Mouse (Mus musculus) forebrain, postnatal 0 days (tissue): ENCODE measurements around the gene Tecta. TPM values are rescaled to one million over a fixed set of nuclear protein-coding genes. Genes with fewer than 3 reads are reported as not detected.
A peak's percentile ranks its signal among the peaks of the same experiment; 100 is the strongest.

Source experiments
- ATAC-seq: fragments of 200-750 bp; cut with Nextera tagmentation; 2 replicates; pipeline ENCODE4 v1.8.0; 2017; ENCODE audit warnings: mild to moderate bottlenecking, moderate library complexity
- DNase-seq: peaks from one replicate; pipeline ENCODE4 v3.0.0-alpha.2; 2015
- H3K27ac ChIP-seq: fragments of 300-500 bp; sonication (generic); 2 replicates; pipeline ENCODE4 v1.5.1; 2014; ENCODE audit warnings: low read depth, mild to moderate bottlenecking, antibody characterized with exemption, low read length, moderate library complexity, mixed read lengths
- H3K27me3 ChIP-seq: fragments of 300-500 bp; sonication (generic); 2 replicates; pipeline ENCODE4 v1.6.1; 2014; ENCODE audit warnings: mild to moderate bottlenecking, low read length, mixed read lengths; ENCODE audit not compliant: insufficient read depth
- H3K36me3 ChIP-seq: fragments of 300-500 bp; sonication (generic); 2 replicates; pipeline ENCODE4 v1.6.1; 2014; ENCODE audit warnings: mild to moderate bottlenecking, moderate library complexity; ENCODE audit not compliant: insufficient read depth
- H3K4me1 ChIP-seq: fragments of 300-500 bp; sonication (generic); 2 replicates; pipeline ENCODE4 v1.6.1; 2014; ENCODE audit warnings: antibody characterized with exemption; ENCODE audit not compliant: insufficient read depth
- H3K4me2 ChIP-seq: fragments of 300-500 bp; sonication (generic); 2 replicates; pipeline ENCODE4 v1.6.1; 2014; ENCODE audit warnings: low read depth, mild to moderate bottlenecking, moderate library complexity
- H3K4me3 ChIP-seq: fragments of 300-500 bp; sonication (generic); 2 replicates; pipeline ENCODE4 v1.5.1; 2014; ENCODE audit warnings: low read depth, low read length, mixed read lengths
- H3K9ac ChIP-seq: fragments of 300-500 bp; sonication (generic); 2 replicates; pipeline ENCODE4 v1.6.1; 2014; ENCODE audit warnings: mild to moderate bottlenecking
- H3K9me3 ChIP-seq: fragments of 300-500 bp; sonication (generic); 2 replicates; pipeline ENCODE4 v1.6.1; 2016; ENCODE audit warnings: low read length
- CTCF ChIP-seq: sonication (generic); IDR thresholded peaks from 2 replicates; pipeline ENCODE4 v1.5.1; 2016; ENCODE audit warnings: antibody characterized with exemption, control low read depth, low read depth
- WGBS: fragments of 180-500 bp; shearing (Covaris S2); extraction: QIAGEN DNeasy Blood & Tissue Kit; methylation state at CpG from one replicate; pipeline ENCODE4 v1.1.7; 2014; 5-methylcytosine and 5-hydroxymethylcytosine counted together
- polyA plus RNA-seq: library from polyadenylated mRNA; unstranded; fragments of >200 nt; fragmentation: Nextera tagmentation; extraction: Ambion mirVana; gene quantifications from 2 replicates; pipeline ENCODE4 v1.2.1, GENCODE M21; 2015
- total RNA-seq: library from RNA; depleted of rRNA; stranded (reverse); fragments of >200 nt; gene quantifications from 2 replicates; pipeline ENCODE4 v1.2.3, GENCODE M21; 2014

The Tecta gene
- total and polyA plus RNA-seq, 2 experiments from 2014 or later, result 0.36 to 0.43 TPM

- no peak overlapping the region for H3K4me3 ChIP-seq
- DNase-seq, result no peak
- no peaks in the 10 kb centered on the region for H3K9me3 ChIP-seq
- no peaks in the 10 kb centered on the region for H3K27me3 ChIP-seq
- no peak for TF ChIP-seq CTCF
- H3K36me3 ChIP-seq, result no peaks in the 10 kb centered on the region
- no peak overlapping the region for H3K4me2 ChIP-seq
- no peak overlapping the region for H3K9ac ChIP-seq
- no peaks in the 10 kb centered on the region for H3K4me1 ChIP-seq
- H3K27ac ChIP-seq, result no peak overlapping the region
- ATAC-seq, result no peak
- 67% methylated on average over 6 of the region's 6 CpGs for WGBS
These were observed 6.8 kb downstream of the Tecta start for GRCm38 (mm10) chr9:42392927-42393326.

- peak; percentile 48 for ATAC-seq
These were observed 11.2 kb downstream of the Tecta start for GRCm38 (mm10) chr9:42388490-42388889.

GRCm38 (mm10) chr9:42387038-42387437 is 12.7 kb downstream of the Tecta start:
- H3K9me3 ChIP-seq, result no peaks in the 10 kb centered on the region
- H3K9ac ChIP-seq, result no peak overlapping the region
- TF ChIP-seq CTCF, result no peak
- peaks cover 4% of the 10 kb centered on the region; the same call in 1 of the 2 replicates for H3K4me1 ChIP-seq
- H3K27me3 ChIP-seq, result no peaks in the 10 kb centered on the region
- no peak overlapping the region for H3K4me3 ChIP-seq
- no peak overlapping the region for H3K4me2 ChIP-seq
- no peaks in the 10 kb centered on the region for H3K36me3 ChIP-seq
- WGBS, result 65% methylated on average over 8 of the region's 8 CpGs
- no peak overlapping the region for H3K27ac ChIP-seq
- ATAC-seq (no peak), DNase-seq (no peak)

More at GRCm38 (mm10) chr9:42388490-42388889, 11.2 kb downstream of the Tecta start:
- peak; percentile 69 for TF ChIP-seq CTCF
- H3K4me3 ChIP-seq, result no peak overlapping the region
- H3K27ac ChIP-seq, result no peak overlapping the region
- H3K4me2 ChIP-seq, result no peak overlapping the region
- 50% methylated on average over 4 of the region's 4 CpGs for WGBS
- no peaks in the 10 kb centered on the region for H3K27me3 ChIP-seq
- no peaks in the 10 kb centered on the region for H3K4me1 ChIP-seq
- no peaks in the 10 kb centered on the region for H3K36me3 ChIP-seq
- DNase-seq, result peak; percentile 57
- no peak overlapping the region for H3K9ac ChIP-seq
- no peaks in the 10 kb centered on the region for H3K9me3 ChIP-seq

- Histone ChIP-seq H3K9me3 (no peaks in the 10 kb centered on the region), H3K36me3 (no peaks in the 10 kb centered on the region), H3K27me3 (no peaks in the 10 kb centered on the region), H3K4me3 (no peak overlapping the region), H3K4me1 (peaks cover 4% of the 10 kb centered on the region; the same call in 1 of the 2 replicates), H3K9ac (no peak overlapping the region), H3K27ac (no peak overlapping the region), H3K4me2 (no peak overlapping the region)
- ATAC-seq, result no peak
- no peak for TF ChIP-seq CTCF
- DNase-seq, result peak; percentile 14
- WGBS, result 51% methylated on average over 13 of the region's 13 CpGs
These were observed 14.1 kb downstream of the Tecta start for GRCm38 (mm10) chr9:42385656-42386055.

GRCm38 (mm10) chr9:42382628-42383347 is 16.9 kb downstream of the Tecta start:
- Histone ChIP-seq H3K27ac (peak overlapping the region; percentile 50), H3K4me2 (no peak overlapping the region), H3K9ac (no peak overlapping the region), H3K4me3 (no peak overlapping the region), H3K36me3 (no peaks in the 10 kb centered on the region), H3K4me1 (peaks cover 4% of the 10 kb centered on the region; the same call in 1 of the 2 replicates), H3K9me3 (no peaks in the 10 kb centered on the region), H3K27me3 (no peaks in the 10 kb centered on the region)
- peak; percentile 16 for DNase-seq
- peak; percentile 64; the same call in 1 of the 2 replicates for ATAC-seq
- TF ChIP-seq CTCF, result no peak
- 30% methylated on average over 8 of the region's 8 CpGs for WGBS

GRCm38 (mm10) chr9:42382063-42382462 is 17.7 kb downstream of the Tecta start:
- no peak for TF ChIP-seq CTCF
- H3K4me2 ChIP-seq, result no peak overlapping the region
- DNase-seq, result peak; percentile 44
- 20% methylated on average over 5 of the region's 5 CpGs for WGBS
- H3K4me1 ChIP-seq, result peaks cover 4% of the 10 kb centered on the region; the same call in 1 of the 2 replicates
- no peak overlapping the region for H3K9ac ChIP-seq
- no peaks in the 10 kb centered on the region for H3K36me3 ChIP-seq
- H3K9me3 ChIP-seq, result no peaks in the 10 kb centered on the region
- H3K4me3 ChIP-seq, result no peak overlapping the region
- ATAC-seq, result peak; percentile 71
- H3K27ac ChIP-seq, result no peak overlapping the region
- H3K27me3 ChIP-seq, result no peaks in the 10 kb centered on the region

GRCm38 (mm10) chr9:42378071-42378470 is 21.7 kb downstream of the Tecta start:
- Histone ChIP-seq H3K36me3 (no peaks in the 10 kb centered on the region), H3K9ac (no peak overlapping the region), H3K4me3 (no peak overlapping the region), H3K4me1 (peaks cover 2% of the 10 kb centered on the region; the same call in 1 of the 2 replicates), H3K27ac (no peak overlapping the region), H3K9me3 (no peaks in the 10 kb centered on the region), H3K27me3 (no peaks in the 10 kb centered on the region), H3K4me2 (no peak overlapping the region)
- ATAC-seq, result no peak
- WGBS, result 92% methylated on average over 4 of the region's 4 CpGs
- TF ChIP-seq CTCF, result no peak
- DNase-seq, result no peak
